In the genomic region with DNA sequence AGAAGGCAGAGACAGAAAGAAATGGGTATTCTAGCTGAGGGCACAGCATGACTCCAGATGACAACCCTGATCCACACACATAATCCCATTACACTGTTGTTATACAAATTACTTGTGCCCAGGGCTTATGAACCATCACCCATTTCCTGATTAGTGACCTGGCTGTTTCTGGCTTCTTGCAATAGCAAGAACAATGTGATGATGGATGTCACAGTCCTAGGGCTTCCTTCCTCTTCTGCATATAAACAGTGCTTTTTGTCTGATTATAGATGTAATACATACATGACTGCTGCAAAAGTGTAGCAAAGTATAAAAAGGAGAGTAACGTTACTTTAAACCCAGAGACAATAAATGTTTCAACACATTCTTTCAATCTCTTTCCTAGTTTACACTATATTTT, we compare ENCODE assay signal across 22 mouse cellular contexts. TPM values are rescaled to one million over a fixed set of nuclear protein-coding genes. Genes with fewer than 3 reads are reported as not detected.
A peak's percentile ranks its signal among the peaks of the same experiment; 100 is the strongest.
DNase-seq lines count a peak whose midpoint lies in the region; ATAC-seq and TF ChIP-seq lines count a peak whose summit lies in the region.
"Had no signal": no experiment of that assay in that cellular context is flagged by ENCODE, and none has a peak within 500 bp of the region (broad histone marks: within the 10 kb centered on the region; RNA-seq: fewer than 3 reads in every experiment).

No protein-coding gene starts in this region.

- TF ChIP-seq CTCF in lung, embryonic 14.5 days (IDR thresholded peaks at IDR 0.05; ENCODE audit: low read depth): no peak
- no peak for TF ChIP-seq CTCF in bone marrow, adult 2 months (IDR thresholded peaks at IDR 0.05; ENCODE audit: control insufficient read depth, insufficient read depth, low read length)

- no peak overlapping the region for H3K27ac ChIP-seq in lung, embryonic 14.5 days (ENCODE audit: low read depth)
- peak overlapping the region; percentile 13; the same call in 1 of the 2 replicates for H3K27ac ChIP-seq in bone marrow, adult 2 months (ENCODE audit: control insufficient read depth, insufficient read depth, low read depth, low read length, poor library complexity)
- H3K27ac ChIP-seq in hindbrain, embryonic 14.5 days: no peak overlapping the region
- H3K27ac ChIP-seq: embryonic facial prominence, embryonic 10.5 days; forebrain, embryonic 10.5 days; hindbrain, embryonic 15.5 days; limb, embryonic 12.5 days; midbrain, embryonic 12.5 days had no signal

- no peak overlapping the region for H3K4me2 ChIP-seq in lung, embryonic 14.5 days
- no peak overlapping the region for H3K4me2 ChIP-seq in hindbrain, embryonic 14.5 days (replicated peaks)
- H3K4me2 ChIP-seq: hindbrain, embryonic 15.5 days; limb, embryonic 12.5 days; midbrain, embryonic 12.5 days had no signal

- H3K4me3 ChIP-seq in lung, embryonic 14.5 days (ENCODE audit: low read depth, low read length): no peak overlapping the region
- H3K4me3 ChIP-seq in bone marrow, adult 2 months (replicated peaks; ENCODE audit: control insufficient read depth, low read depth, low read length): no peak overlapping the region
- no peak overlapping the region for H3K4me3 ChIP-seq in hindbrain, embryonic 14.5 days (replicated peaks; ENCODE audit: low read length)
- H3K4me3 ChIP-seq: embryonic facial prominence, embryonic 10.5 days; forebrain, embryonic 10.5 days; hindbrain, embryonic 15.5 days; limb, embryonic 12.5 days; midbrain, embryonic 12.5 days had no signal

- H3K36me3 ChIP-seq in lung, embryonic 14.5 days (ENCODE audit: insufficient read depth): no peaks in the 10 kb centered on the region
- no peaks in the 10 kb centered on the region for H3K36me3 ChIP-seq in hindbrain, embryonic 14.5 days (replicated peaks; ENCODE audit: control insufficient read depth, insufficient read depth)
- H3K36me3 ChIP-seq: embryonic facial prominence, embryonic 10.5 days; forebrain, embryonic 10.5 days; hindbrain, embryonic 15.5 days; midbrain, embryonic 12.5 days had no signal

- peak; percentile 32 for DNase-seq in lung, embryonic 14.5 days
- no peak for DNase-seq in lung, postnatal 4 days
- no peak for DNase-seq in layer of hippocampus, postnatal 10 days (ENCODE audit: low spot score in 2 of 2)
- DNase-seq in hindbrain, embryonic 14.5 days (ENCODE audit: low spot score): no peak
- DNase-seq: cerebellum, adult 2 months; heart, adult 11 months; kidney, postnatal 25 days; thymus, postnatal 14 days had no signal

- no peaks in the 10 kb centered on the region for H3K27me3 ChIP-seq in lung, embryonic 14.5 days (ENCODE audit: insufficient read depth, low read length)
- no peaks in the 10 kb centered on the region for H3K27me3 ChIP-seq in hindbrain, embryonic 14.5 days (ENCODE audit: control insufficient read depth, insufficient read depth, low read length)
- H3K27me3 ChIP-seq: CH12.LX; hindbrain, embryonic 15.5 days; Patski had no signal

- no peaks in the 10 kb centered on the region for H3K4me1 ChIP-seq in lung, embryonic 14.5 days (ENCODE audit: insufficient read depth)
- H3K4me1 ChIP-seq in bone marrow, adult 2 months (ENCODE audit: control insufficient read depth, insufficient read depth, low read length): peaks cover 12% of the 10 kb centered on the region
- H3K4me1 ChIP-seq in hindbrain, embryonic 14.5 days (replicated peaks; ENCODE audit: control insufficient read depth, insufficient read depth, low read length): peaks cover 3% of the 10 kb centered on the region
- H3K4me1 ChIP-seq: limb, embryonic 12.5 days had no signal

- ATAC-seq in lung, embryonic 14.5 days (ENCODE audit: insufficient read depth): no peak
- ATAC-seq in granulocyte monocyte progenitor cell, adult 5-6 weeks (replicated peaks; ENCODE audit: poor library complexity, severe bottlenecking): peak; percentile 65
- ATAC-seq in megakaryocyte, adult 5-6 weeks (ENCODE audit: poor library complexity, severe bottlenecking): peak; percentile 58; the same call in 1 of the 2 replicates
- ATAC-seq in hindbrain, embryonic 14.5 days (ENCODE audit: low FRiP score): no peak
- ATAC-seq: Patski had no signal

- 25% methylated on average over 1 of the region's 1 CpGs for WGBS in lung, embryonic 14.5 days
- 20% methylated on average over 1 of the region's 1 CpGs for WGBS in bone marrow, adult 2 months
- WGBS in hindbrain, embryonic 14.5 days: 73% methylated on average over 1 of the region's 1 CpGs

- no peaks in the 10 kb centered on the region for H3K9me3 ChIP-seq in lung, embryonic 14.5 days (ENCODE audit: low read depth, low read length)
- no peaks in the 10 kb centered on the region for H3K9me3 ChIP-seq in hindbrain, embryonic 14.5 days (ENCODE audit: control insufficient read depth, low read length)
- H3K9me3 ChIP-seq: embryonic facial prominence, embryonic 10.5 days; forebrain, embryonic 10.5 days; hindbrain, embryonic 15.5 days; limb, embryonic 12.5 days; midbrain, embryonic 12.5 days had no signal

- H3K9ac ChIP-seq in lung, embryonic 14.5 days: no peak overlapping the region
- H3K9ac ChIP-seq in hindbrain, embryonic 14.5 days: no peak overlapping the region
- H3K9ac ChIP-seq: hindbrain, embryonic 15.5 days; limb, embryonic 12.5 days; midbrain, embryonic 12.5 days had no signal

- TF ChIP-seq POLR2A in bone marrow, adult 2 months (IDR thresholded peaks at IDR 0.05; ENCODE audit: borderline replicate concordance, control insufficient read depth, low read depth, low read length): no peak

RNA-seq across cellular contexts. Expression of a gene that starts 9.8 kb away (rescaled TPM):
- 30.6 and 33.3 TPM in 2 replicates for polyA plus RNA-seq in lung, embryonic 14.5 days (2014; fragmentation: Nextera tagmentation; extraction: Ambion mirVana)
- 152 and 203 TPM in 2 replicates for polyA plus RNA-seq in bone marrow, adult 2 months (2011; ENCODE audit: insufficient read depth, insufficient read length, low replicate concordance, missing spikeins)
- total RNA-seq in granulocyte monocyte progenitor cell, adult 5-6 weeks (2014; fragmentation: Nextera tagmentation): 99.4 and 102 TPM in 2 replicates
- total RNA-seq in granulocyte monocyte progenitor cell, adult 5-6 weeks (2017): 147 and 151 TPM in 2 replicates
- total RNA-seq in megakaryocyte, adult 5-6 weeks (2015): 77.7 and 90.3 TPM in 2 replicates
- 155 and 165 TPM in 2 replicates for total RNA-seq in megakaryocyte, adult 5-6 weeks (2017)
- total RNA-seq in layer of hippocampus, postnatal 10 days (2021): 1 to 10 TPM; 9.1 to 9.8 TPM
- 24.4 and 26.7 TPM in 2 replicates for polyA plus RNA-seq in hindbrain, embryonic 14.5 days (2014; fragmentation: Nextera tagmentation; extraction: Ambion mirVana)

RNA-seq across cellular contexts. Expression of a gene that starts 40.6 kb away (rescaled TPM):
- not detected in 2 replicates for polyA plus RNA-seq in lung, embryonic 14.5 days (2014; fragmentation: Nextera tagmentation; extraction: Ambion mirVana)
- polyA plus RNA-seq in bone marrow, adult 2 months (2011; ENCODE audit: insufficient read depth, insufficient read length, low replicate concordance, missing spikeins): not detected in 2 replicates
- total RNA-seq in granulocyte monocyte progenitor cell, adult 5-6 weeks (2014; fragmentation: Nextera tagmentation): not detected in 2 replicates
- not detected in 2 replicates for total RNA-seq in granulocyte monocyte progenitor cell, adult 5-6 weeks (2017)
- not detected in 2 replicates for total RNA-seq in megakaryocyte, adult 5-6 weeks (2015)
- total RNA-seq in megakaryocyte, adult 5-6 weeks (2017): not detected in 2 replicates
- not detected for total RNA-seq in layer of hippocampus, postnatal 10 days (2021)
- not detected in 2 replicates for polyA plus RNA-seq in hindbrain, embryonic 14.5 days (2014; fragmentation: Nextera tagmentation; extraction: Ambion mirVana)
- total RNA-seq: CH12.LX had no signal
- polyA plus RNA-seq: brain, embryonic 14.5 days; cerebellum, adult 2 months; embryonic facial prominence, embryonic 10.5 days; forebrain, embryonic 10.5 days; heart, postnatal 0 days; hindbrain, embryonic 15.5 days; limb, embryonic 12.5 days; midbrain, embryonic 12.5 days; neural tube, embryonic 11.5 days; Patski; stomach, embryonic 16.5 days had no signal

Comparison
In these comparisons a context has a peak if more than half of its experiments do, and no peak if none do; other contexts are left out.
1. ATAC-seq: peak in granulocyte monocyte progenitor cell, adult 5-6 weeks (single experiment) and megakaryocyte, adult 5-6 weeks (single experiment); none in lung, embryonic 14.5 days (single experiment) and hindbrain, embryonic 14.5 days (single experiment).
2. RNA of a gene that starts 9.8 kb away (total RNA-seq): 77.7 to 165 TPM in megakaryocyte, adult 5-6 weeks and 99.4 to 151 TPM in granulocyte monocyte progenitor cell, adult 5-6 weeks; 9.1 to 9.8 TPM in layer of hippocampus, postnatal 10 days; every median in the first group is over 4 times any median in the second.